Mouse (Mus musculus) kidney, adult 11 months (tissue): ENCODE results near the gene Cdkal1.

Experiments
- DNase-seq: peaks from one replicate; pipeline ENCODE4 v3.0.0; 2022

The Cdkal1 gene

DNA sequence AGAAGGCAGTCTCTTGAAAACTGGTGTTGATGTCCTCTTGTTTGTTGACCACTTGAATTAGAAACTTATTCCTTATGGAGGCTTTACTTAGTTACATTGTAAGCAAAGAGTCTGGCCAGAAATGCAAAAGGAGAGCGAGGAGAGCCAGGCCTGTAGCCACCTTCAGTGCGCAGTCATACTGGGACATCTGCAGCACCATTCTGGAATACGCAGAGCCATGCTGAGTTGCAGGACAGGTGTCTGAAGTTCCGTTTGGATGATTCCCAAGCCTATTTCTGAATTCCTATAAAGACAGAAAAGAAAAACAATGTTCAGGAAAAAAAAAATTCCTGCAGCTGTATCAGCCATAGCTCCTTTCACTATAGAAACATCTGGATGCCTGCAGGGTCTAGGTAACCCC, 529.5 kb downstream of the Cdkal1 start:
- no peak for DNase-seq

DNA sequence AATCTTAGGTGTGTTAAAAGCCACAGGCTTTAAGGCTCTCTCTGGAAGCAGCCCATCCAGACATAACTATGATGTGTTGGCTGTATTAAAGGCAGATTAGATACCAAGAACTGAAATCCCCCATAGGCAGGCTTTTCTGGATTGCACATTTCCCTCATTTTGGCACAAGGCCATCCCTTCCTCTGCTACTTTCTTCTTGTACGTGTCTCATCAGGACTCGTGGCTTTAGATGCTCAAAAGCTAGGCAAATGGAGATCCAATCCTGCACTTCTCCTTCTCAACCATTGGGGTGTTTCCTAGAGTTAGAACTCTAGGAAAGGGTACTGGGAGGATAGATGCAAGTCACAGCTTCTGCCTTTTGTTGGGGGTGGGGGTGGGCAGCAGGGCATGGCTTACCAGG, 535.1 kb downstream of the Cdkal1 start:
- DNase-seq: no peak

DNA sequence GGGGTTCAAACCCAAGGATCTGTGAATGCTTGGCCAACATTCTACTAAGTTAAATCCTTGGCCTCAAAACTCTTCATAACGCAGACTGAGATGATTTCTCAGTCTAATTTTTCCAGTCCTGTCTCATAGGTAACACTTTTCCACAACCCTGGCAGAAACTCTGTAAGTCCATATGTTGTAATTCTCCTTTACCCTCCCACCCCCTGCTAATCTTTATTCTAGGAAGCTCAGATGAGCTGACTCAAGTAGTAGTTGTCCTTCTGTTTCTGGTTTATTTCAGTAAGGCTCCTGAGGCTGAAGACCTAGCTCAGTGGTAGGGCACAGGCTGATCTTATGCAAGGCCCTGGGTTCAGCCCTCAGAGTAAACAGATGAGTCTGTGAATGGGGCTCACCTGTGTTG, 537.8 kb downstream of the Cdkal1 start:
- DNase-seq: no peak

DNA sequence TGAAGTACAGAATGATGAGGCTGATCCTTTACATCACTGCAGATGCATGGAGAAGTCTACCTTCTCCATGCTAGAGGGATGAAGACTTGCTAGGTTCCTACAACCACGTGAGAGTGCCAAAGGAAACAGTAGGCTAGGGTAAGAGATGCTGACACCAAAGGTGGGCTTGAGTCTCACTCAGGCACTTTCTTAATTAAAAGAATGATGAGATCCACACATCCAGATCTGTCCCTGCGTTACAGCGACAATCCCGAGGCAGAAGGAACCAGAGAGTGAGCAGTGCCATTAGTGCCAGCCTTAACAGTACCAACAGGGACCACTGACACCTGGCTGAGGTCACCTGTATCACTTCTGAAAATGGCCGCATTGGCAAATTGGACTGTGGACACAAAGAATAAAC, 539.2 kb downstream of the Cdkal1 start:
- no peak for DNase-seq

DNA sequence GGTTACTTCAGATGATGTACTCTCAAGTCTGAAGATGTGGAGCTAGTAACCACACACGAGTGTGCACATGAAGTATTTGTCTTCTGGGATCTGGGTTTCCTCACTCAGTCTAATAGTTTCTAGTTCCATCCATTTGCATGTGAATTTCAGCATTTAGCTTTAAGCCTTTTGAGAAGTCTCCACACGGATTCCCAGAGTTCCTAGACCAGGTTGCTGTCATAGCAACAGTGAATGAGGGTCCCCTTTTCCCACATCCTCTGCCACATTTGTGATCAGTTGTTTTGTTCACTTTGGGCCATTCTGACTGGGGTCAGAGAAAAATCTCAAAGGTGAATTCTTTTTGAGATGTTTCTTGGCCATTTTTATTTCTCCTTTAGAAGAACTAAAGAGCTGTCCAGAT, 543.4 kb downstream of the Cdkal1 start:
- DNase-seq: no peak

DNA sequence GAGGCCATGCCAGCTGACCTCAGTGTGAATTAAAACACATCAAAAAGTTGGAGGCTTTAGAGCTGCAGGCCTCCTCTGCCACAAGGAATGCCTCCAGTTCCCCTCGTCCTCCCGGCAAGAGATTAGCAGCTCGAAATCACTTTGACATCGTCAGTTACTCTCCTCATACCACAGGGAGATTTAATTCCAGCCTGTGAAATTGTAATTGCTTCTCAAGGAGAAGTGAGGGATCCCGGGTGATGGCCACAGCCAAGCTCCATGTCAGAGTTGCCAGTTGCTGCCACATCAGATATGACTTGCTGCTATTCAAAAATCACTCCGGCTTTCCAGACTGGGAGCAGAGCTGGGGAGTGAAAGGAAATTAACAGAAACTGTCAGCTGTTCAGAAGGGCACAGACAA, 548.1 kb downstream of the Cdkal1 start:
- DNase-seq: no peak

DNA sequence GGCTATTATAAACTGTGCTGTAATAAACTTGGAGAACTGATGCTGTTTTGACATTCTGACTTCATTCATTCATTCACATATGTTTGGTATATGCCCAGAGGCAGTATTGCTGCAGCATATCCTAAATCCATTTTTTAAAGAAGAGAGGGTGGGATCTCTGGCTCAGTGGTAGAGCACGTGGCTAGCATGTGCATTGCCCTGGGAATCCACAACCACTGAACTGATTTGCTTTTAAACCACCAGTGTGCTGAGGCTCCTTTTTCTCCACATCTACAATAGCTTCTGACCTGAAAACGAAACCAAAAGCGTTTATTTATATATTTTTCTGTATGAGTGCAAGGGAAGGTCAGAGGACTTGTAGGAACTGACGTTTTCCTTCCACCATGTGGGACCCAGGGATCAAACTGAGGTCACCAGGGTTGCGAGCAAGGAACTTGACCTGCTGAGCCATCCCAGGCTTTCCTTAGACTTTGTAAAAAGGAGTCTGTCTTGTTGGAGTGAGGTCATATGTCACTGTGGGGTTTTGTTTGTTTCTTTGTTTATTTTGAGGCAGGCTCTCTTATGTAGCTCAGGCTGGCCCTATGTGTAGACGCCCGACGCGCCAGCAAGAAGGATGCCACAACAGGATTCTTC, 562.8 kb downstream of the Cdkal1 start:
- DNase-seq: peak; percentile 44

DNA sequence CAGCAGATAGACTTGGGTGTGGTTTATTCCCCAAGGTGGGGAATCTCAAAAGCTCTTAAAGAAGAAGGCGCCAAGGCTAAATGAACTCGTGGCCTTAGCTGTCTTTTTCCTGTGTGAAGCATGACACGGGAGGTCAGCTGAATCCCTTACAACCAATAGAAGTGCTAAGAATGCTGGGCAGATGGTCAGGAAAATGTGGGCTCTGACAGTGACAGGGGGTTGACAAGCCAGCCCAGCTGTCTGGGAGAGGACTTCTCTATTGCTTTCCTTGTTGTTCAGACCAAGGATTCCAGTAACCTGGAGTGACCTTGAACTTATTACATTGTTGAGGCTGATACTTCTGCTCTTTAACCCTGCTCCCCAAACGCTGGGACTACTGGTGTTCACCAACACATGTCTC, 564.9 kb downstream of the Cdkal1 start:
- DNase-seq: no peak

DNA sequence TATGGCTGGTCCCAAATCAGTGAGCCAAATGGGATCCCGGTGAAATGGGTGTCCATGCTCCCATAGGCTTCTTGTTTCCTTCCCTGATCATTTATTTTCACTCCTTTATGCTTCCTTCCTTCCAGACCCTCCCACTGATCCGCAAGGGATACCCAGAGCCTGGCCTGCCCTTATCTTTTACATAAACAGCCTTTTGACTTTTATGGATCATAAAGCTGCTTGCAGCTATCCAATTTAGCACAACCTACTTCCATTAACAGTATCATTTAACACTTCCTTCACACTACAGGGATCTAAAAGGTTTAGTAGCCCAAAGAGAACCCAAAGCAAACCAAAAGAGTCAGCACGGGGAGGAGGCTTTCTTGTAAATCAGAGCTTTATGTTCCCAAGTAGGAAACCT, 570.4 kb downstream of the Cdkal1 start:
- DNase-seq: no peak

DNA sequence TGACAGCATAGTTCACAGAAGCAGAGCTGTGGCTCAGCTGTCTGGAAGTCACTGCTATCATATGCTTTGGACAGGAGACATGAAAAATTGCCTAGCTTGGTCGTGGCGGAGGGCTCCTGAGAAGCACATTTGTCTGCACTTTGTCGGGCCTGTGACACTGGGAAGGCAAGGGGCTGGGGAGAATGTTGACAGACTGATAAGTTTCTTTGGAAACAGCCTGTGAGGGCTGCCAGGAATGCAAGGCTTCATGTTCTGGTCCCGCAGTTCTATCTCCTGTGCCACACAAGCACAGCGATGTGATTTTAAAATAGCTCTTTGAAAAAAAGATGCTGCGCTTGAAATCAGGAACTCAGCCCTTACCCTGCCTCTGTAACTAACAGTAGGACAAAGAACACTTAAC, 573.9 kb downstream of the Cdkal1 start:
- DNase-seq: no peak

DNA sequence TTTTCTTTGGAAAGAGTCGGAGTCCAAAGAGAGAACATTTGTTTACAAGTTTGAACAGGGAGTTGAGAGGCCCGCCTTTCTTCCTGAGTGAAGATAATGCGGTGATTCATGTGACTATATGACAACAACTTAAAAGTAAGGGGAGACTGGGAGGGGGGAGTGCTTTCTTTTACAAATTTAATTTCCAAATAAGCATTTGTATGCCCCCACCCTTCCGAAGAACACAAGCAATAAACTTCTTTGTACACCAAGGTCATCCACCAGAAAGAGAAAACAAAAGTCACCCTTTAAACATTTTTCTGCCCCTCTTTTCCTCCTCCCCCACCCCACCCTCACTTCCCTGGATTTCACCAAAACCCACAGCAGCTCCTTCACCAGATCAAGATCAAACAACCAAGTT, 577.3 kb downstream of the Cdkal1 start:
- no peak for DNase-seq

DNA sequence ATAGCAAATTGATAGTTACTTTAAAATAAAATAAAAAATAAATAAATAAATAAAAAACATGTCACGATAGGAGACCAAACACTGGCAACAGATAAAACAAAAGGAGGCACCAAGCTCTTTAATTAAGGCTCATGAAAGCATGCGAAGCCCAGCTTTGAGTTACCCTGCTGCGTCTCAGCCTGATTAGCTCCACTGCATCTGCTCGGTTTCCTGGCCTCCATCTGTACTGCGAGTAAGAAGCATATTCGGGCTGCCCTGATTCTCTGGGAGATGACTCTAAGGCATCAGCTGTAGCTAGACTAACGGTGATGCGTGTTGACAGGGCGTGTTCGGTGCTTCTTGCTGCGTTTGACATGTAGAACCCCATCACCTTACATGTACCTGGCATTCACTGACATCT, 581.2 kb downstream of the Cdkal1 start:
- DNase-seq: no peak

DNA sequence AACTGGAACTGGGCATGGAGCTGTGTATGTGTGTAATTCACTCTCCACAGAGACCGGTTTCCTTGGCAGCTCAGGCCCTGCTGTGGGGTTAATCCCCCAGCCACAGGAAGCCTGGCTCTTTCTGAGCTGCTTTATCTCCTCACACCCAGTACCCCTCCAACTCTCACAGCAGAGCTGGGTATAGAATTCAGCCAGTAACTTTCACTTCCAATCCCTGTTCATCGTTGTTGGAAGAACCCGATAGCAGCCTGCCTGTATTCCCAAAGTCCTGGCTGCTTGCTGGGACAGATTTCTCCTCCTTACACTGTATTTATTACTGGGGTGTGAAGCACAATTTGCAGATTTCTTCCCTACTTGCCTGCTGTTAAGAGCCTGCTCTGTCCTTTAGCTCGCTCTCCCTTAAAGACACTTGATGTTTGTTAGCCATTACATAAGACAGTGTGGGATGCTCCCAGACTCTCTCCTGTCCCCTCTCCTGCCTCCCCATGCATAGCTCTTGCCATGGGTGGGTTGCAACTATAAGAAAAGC, 581.7 kb downstream of the Cdkal1 start:
- DNase-seq: no peak

DNA sequence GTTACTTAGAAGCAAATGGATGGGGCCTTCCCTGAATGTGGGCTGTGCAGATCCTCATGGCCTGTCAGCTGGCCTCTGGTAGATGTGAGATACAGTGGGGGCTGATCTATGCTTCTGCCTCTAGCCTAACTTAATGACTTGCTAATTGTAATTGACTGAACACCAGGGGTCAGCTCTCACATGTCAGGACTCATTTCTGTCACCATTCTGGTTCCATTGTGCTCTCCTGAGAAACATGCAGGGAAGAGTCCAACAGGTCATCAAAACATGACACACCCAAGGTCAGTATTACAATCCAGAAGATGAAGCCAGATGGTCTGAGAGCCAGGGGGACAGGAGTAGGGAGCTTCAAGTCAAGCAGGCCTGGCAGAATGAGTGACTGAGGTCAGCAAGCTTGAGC, 584.0 kb downstream of the Cdkal1 start:
- no peak for DNase-seq

DNA sequence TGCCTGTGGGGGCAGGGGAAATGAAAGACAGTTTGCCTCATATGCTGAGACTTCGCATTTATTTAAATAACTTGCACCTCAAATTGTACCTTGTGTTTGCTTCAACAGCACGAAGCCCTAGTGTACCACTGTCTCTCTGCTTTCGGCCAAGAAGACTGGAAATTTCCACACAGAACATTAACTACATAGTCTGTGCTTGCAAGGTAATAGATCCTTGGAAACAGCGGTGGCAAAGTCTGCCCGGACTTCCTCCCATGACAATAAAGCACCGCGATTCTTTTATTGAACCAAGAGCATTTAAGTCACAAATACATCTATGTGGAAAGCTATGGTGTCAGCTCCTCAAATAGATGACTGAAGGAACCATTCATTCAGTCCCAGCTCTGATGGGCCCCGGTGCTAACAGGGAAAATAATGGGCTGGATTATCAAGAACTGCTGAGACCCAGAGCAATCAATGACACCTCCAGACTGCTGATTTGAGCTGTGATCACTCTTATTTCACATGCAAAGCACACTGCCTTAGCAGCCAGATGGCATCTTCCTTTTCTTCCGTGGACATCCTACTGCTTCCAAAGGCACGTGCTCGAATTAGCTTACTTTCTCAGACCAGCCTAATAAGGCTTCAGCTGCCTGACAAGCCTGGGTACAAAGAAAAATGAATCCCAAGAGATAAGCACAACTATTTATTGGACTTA, 591.3 kb downstream of the Cdkal1 start:
- no peak for DNase-seq

DNA sequence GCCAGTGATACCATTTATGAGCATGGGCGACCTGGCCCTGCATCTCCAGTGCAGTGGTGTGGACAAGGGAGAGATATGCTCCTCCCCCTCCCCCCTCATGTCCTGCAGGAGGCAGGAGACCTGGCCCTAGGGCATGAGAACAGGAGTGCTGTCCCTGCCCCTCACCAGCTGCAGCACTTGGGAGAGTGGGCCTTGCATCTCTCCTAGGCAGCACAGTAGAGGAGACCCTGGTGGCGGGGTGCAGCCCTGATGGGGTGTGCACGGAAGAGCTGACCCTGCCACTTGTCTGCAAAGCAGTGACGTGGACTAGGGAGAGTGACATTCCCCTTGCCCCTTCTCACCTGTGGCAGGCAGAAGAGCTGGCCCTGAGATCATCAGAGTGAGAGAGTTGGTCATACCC, 593.3 kb downstream of the Cdkal1 start:
- no peak for DNase-seq

DNA sequence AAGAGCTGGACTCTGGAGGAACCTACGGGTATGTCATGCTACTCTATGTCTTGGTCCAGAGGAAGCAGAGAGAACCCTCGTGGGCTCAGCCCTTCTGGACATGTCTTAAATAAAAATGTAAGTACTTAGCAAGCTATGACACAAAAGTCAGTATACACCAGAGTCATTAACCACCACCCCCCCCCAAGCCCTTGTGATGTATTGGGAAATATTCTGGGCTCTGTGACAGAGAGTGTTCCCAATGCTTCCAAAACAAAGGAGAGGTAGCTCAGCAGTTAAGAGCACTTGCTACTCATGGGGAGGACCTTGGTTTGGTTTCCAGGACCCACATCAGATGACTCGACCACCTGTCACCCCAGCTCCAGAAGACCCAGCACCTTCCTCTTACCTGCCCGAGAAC, 606.9 kb downstream of the Cdkal1 start:
- DNase-seq: no peak

DNA sequence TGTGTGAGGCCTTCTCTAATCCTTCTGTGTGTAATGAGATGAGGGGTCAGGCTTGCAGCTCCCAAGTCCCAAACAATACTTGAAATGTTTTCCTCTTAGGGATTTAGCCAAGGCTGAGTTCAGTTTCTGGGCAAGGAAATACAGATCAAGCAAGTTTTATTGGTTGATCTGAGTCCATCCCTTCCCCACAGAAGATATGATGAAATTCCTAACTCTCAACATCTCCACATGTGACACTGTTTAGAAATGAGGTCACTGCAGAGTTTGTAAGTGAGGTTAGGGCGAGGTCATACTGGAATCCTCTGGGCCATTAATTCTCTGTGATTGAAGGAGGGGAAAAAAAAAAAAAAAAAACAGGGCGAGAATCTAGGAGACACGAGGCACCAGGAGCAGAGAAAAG, 607.7 kb downstream of the Cdkal1 start:
- DNase-seq: no peak

DNA sequence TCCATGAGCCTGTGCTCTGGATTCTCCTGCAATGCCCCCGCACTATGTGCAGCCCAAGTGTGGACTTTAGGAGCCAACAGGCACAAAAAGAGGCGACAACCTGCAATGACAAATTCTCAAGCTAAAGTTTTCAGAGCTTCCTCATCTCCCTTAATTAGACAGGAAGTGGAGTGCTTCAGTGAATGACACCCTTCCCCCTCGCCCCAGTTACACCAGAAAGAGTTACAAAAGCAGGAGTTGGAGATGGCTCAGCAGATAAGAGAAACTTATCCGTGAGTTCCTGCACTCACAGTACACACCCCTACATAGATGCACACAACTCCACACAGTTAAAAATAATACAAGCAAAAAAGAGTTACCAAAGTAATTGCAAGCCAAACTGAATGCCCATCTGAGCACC, 620.4 kb downstream of the Cdkal1 start:
- no peak for DNase-seq

DNA sequence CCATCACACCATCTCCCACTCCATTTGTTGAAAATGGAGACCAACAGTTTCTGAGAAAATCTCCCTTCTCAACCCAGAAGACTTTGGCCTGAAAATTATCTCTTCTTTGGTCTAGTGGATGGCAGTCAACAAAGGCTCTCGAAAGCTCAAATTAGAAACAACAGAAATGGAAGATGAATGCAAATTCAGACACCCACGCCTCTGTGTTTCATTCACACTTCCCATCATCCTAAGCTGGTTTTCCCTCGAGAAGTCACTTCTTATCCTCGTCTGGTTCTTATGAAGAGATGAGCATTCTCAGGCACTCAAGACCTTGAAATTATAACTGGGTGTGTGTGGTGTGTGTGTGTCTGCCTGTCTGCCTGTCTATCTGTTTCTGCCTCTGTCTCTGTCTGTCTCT, 621.0 kb downstream of the Cdkal1 start:
- DNase-seq: no peak

DNA sequence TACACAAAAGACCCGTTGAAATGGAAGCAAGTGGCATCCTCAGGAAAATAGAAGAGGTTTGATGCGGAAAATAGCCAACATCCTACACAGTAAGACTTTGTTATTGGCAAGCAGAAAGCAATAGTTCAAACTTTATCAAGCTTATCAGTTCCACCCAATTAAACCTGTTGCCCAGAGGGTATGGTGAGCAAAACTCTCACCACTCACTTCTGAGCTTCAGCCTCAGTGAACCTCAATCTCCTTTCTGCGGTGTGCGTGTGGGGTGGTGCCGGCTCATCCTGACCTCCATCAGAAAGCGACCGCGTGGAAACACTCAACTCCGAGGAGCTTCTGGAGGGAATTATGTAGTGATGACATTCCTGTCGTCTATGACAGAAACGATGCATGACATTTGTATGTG, 621.5 kb downstream of the Cdkal1 start:
- DNase-seq: no peak

DNA sequence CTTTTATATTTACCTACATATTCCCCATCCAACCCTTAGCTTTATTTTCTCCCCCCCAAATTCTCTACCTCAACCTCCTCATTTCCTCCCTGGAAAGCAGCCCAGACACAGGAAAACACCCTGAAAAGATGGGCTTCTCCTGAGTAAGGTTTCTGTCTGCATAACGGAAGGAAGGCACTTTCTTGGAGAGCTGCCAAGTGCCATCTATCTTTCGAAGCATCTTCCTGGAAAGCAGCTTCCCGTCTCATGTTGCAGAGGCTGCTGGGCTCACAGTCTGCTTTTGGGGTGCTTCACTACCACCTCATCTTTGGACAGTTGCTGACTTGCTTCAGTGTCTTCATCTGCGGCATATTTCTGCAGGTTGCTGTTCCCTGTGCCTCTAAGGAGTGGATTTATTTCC, 622.8 kb downstream of the Cdkal1 start:
- DNase-seq: peak; percentile 23

DNA sequence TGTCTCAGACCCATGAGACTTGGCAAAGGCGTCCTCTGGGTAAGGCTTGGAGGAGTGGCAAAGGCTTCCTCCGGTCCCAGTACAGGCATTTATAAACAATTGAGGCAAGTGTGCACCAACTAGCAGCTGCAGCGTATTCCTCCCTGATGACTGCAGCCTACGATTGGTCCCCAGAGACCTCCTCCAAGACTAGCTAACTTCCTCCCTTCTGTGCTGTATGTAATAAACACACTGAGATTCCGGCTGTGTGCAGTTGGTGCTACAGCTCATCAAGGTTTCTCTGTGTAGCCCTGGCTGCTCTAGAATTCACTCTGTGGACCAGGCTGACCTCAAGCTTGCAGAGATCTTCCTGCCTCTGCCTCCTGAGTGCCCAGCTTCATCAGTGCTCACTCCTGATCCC, 630.7 kb downstream of the Cdkal1 start:
- no peak for DNase-seq

DNA sequence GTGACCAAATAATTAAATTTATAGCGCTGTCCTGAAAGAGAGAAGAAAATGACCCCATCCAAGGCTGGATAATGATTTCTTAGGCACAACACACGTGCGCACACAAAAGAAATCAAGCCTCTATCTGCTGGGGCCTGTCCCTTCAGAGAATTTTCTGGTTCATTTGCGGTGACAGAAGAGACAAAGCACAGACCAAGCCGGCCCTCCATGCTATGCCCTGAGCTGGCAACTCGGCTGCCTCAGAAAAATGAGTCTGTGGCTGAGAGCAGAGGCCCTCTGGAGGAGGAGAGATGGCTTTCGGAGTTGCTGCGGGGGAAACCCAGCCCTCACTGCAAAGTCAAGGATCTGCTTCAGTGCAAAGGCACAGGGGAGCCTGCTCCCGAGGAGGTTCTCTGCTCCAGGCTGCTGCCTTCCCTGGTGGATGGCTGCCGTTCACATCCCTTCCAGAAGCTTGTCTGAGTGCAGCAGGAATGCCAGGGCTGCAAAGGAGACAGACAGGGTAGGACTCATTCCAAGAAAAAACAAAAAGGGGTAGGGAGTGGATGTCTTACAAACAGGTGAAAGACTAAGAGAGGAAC, 633.1 kb downstream of the Cdkal1 start:
- no peak for DNase-seq

DNA sequence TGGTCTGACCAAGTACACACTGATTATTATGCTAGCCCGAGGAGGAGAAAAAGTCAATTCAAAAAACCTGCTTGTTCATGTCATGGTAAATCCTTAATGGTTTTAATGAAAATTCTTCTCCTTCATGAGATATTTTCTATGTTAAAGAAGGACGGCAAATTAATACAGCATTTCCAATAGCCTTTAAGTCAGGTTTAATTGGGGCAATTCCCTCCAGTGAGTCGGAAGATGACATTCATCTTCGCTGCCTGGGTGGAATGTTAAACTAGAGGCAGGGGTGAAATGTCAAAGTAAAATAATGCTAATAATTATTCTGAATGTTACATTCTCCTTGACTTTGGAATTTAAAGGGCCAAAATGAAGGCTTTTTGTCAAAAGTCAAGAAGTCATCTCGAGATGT, 633.8 kb downstream of the Cdkal1 start:
- DNase-seq: no peak
